Mouse (Mus musculus) Muller cell, postnatal 12 days (primary cell): ENCODE data around the gene Nme2.

Experiments
- DNase-seq: peaks from one replicate; pipeline ENCODE4 v3.0.0-alpha.2; 2015; ENCODE audit errors: inconsistent ontology term

The Nme2 gene

GRCm38 (mm10) chr11:93956159-93956558 lies at the start of gene Nme2:
TSS of gene Nme2 (minus strand) at chr11:93956259.
- DNase-seq: no peak

GRCm38 (mm10) chr11:94003346-94003745 lies 47.3 kb upstream of the Nme2 start:
- no peak for DNase-seq

- no peak for DNase-seq
Observed at GRCm38 (mm10) chr11:93999276-93999675, 43.2 kb upstream of the Nme2 start.

GRCm38 (mm10) chr11:93997141-93997775 lies 41.2 kb upstream of the Nme2 start:
- peak; percentile 51 for DNase-seq

- DNase-seq: peak; percentile 68
Observed at GRCm38 (mm10) chr11:93996306-93997140, 40.5 kb upstream of the Nme2 start.

GRCm38 (mm10) chr11:93995720-93996305 lies 39.8 kb upstream of the Nme2 start, which contains the start of gene Spag9:
TSS of gene Spag9 (plus strand) at chr11:93996091.
- DNase-seq: peak; percentile 98

- DNase-seq: peak; percentile 96
Observed at GRCm38 (mm10) chr11:93995111-93995719, 39.2 kb upstream of the Nme2 start.

GRCm38 (mm10) chr11:93994531-93994930 lies 38.5 kb upstream of the Nme2 start:
- no peak for DNase-seq

GRCm38 (mm10) chr11:93988328-93989062 lies 32.4 kb upstream of the Nme2 start:
- DNase-seq: no peak

GRCm38 (mm10) chr11:93987625-93988327 lies 31.7 kb upstream of the Nme2 start:
- DNase-seq: peak; percentile 8

GRCm38 (mm10) chr11:93987026-93987425 lies 31.0 kb upstream of the Nme2 start:
- DNase-seq: no peak

- DNase-seq: no peak
Observed at GRCm38 (mm10) chr11:93986298-93986697, 30.2 kb upstream of the Nme2 start.

GRCm38 (mm10) chr11:93985265-93985664 lies 29.2 kb upstream of the Nme2 start:
- DNase-seq: no peak

GRCm38 (mm10) chr11:93984619-93985018 lies 28.6 kb upstream of the Nme2 start:
- no peak for DNase-seq

GRCm38 (mm10) chr11:93979502-93980049 lies 23.5 kb upstream of the Nme2 start:
- DNase-seq: no peak

GRCm38 (mm10) chr11:93972951-93973350 lies 16.9 kb upstream of the Nme2 start:
- DNase-seq: no peak

GRCm38 (mm10) chr11:93969799-93970198 lies 13.7 kb upstream of the Nme2 start:
- DNase-seq: no peak

- no peak for DNase-seq
Observed at GRCm38 (mm10) chr11:93969171-93969570, 13.1 kb upstream of the Nme2 start.

- DNase-seq: no peak
Observed at GRCm38 (mm10) chr11:93968848-93969128, 12.7 kb upstream of the Nme2 start.

GRCm38 (mm10) chr11:93968005-93968847 lies 12.2 kb upstream of the Nme2 start, which contains the start of the genes Gm20390 and Nme1:
TSS of gene Gm20390 (minus strand) at chr11:93968293.
TSS of gene Nme1 (minus strand) at chr11:93968521.
- peak; percentile 99 for DNase-seq
